Mouse (Mus musculus) lung, adult 18-20 months (tissue): ENCODE data around the gene Aplp2.
A peak's percentile ranks its signal among the peaks of the same experiment; 100 is the strongest.

ENCODE experiments used
- DNase-seq, 2 experiments: peaks; one replicate each; pipeline ENCODE4 v3.0.0; 2022; ENCODE audit warnings: mixed read lengths in 2 of 2

Gene Aplp2

DNA sequence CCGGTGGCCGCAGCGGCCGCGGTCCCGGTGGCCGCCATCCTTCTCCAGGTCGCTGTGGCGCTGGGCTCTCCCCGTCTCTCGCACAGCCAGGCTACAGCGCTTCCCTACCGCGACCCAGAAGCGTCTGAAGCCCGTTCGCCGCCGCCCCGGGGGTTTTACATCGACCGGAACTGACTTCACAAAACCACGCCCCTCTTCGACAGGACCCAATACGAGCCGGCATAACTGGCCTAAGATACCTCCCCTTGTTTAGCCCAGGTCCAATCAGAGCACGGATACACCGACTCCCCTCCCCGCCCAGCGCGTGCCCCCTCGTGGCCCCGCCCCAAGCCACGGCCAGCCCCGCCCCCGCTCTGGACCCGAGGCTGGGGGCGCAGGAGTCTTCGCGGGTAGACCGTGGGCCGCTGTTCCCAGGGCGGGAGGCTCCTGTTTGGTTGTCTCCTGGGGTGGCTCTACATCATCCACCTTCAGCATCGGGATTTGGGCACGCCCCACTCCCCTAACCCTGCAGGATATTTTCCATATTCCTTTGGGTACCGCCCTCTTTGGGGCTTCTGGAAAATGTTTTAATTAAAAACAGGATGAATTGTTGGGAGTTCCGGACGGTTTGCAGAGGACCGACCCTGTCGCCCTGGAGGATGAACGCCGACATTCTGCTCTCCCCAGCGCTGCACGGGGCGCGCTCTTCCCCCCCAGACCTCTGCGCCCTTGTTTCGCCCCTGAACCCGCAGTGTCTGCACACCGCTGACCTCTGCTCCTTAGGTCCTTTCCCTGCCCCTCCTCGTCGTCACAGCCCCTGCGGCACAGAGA, at the start of gene Aplp2:
TSS of gene Aplp2 (minus strand) at position 126 of the 810 bp plus-strand sequence.
- peak; percentile 98 to 99 for DNase-seq

DNA sequence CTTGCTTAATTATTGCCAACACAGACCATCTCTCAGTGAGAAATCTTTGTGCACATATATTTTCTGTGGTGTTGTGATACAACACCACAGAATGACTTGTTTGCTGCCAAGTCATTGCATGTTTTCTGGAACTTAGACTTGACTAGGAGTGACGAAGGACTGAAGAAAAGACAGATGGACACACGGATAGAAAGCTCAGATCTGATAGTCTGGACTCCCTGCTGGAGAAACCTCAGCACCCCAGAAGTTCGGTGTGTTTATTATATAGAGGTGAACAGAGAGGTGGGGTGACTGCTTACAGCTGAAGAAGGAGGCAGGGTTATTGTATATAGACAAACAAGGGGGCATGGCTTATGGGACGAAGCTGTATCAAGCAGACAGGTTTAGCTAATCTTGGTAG, 48.6 kb upstream of the Aplp2 start:
- no peak for DNase-seq

DNA sequence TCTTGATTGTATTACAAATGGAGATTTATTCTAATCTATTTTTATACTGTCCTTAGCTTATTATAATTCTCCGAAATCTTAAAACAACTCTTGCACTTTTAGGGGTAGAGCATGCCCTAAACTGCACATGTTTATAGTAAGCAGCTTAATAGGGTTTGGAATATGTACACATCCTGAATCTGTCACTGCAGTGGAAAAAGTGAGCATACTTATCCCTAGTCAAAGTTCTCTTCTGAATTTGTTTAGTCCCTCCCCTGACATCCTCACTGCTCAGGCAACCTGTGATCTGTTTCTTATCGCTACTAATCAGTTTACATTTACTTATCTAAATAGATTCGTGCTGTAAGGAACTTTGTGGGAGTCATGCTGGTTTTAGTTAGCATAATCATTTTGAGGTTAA, 46.6 kb upstream of the Aplp2 start:
- no peak for DNase-seq

DNA sequence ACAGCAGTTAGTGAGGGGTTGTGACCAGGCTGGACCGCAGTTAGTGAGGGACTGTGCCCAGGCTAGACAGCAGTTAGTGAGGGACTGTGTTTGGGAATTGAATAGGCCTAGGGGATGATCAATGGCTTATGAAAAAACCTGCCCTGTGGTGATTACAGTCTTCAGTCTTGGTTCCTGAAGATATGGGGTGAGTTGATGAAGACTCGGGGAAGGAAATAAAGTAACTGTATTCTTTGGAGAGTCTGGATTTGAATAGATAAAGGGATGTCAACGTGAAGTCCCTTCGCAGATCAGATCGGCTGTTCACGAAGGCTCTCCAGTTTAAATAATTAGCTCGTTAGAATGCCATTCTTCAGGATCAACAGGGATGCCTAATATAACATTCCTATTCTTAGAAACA, 44.3 kb upstream of the Aplp2 start:
- DNase-seq = no peak

DNA sequence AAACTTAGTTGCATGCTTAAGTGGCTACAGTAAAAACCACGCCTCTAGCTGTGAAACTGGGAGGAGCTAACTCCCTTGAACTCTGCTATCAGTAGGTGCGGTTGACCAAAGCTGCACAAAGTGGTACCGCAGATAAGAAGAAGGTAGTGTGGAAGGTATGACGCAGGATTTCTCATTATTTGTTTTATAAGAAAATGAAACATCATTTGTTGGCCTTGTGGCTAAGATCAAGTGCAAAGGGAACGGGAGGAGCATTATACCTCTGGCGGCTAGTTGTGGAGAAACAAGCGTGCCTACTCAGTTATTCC, 43.0 kb upstream of the Aplp2 start:
- peak; percentile 57 to 70 for DNase-seq

DNA sequence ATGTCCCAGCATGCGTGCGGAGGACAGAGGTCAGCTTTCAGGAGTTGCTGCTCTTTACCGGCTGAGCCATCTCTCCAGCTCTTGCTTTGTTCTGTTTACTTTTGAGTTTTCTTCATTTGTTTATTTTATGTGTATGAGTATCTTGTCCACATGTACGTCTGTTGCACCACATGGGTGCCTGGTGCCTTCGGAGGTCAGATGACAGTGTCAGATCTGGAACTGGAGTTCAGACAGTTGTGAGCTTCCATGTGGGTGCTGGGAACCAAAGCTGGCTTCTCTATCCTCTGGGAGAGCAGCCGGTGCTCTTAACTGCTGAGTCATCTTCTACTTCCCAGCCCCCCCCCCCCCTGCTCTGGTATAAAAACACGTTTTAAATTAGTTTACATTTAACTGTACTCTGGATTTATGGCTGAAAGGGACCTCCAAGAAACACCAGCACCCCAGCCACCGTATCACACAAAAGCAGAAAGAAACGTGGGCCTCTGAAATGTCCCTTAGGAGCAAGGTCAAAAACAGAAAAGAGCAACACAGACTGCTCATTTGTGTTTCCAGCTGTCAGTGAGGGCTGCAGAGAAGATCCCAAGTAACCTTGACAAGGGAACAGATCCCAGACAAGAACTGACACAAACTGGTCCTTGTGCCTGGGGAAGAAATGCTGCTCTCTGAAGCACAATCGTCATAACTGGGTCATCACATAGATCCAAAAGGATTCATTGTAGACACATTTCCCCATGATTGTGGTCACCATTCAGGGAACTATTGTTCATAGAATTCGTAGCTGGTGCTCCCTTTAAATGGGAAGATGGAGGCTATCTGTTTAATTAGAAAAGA, 42.5 kb upstream of the Aplp2 start:
- no peak for DNase-seq

DNA sequence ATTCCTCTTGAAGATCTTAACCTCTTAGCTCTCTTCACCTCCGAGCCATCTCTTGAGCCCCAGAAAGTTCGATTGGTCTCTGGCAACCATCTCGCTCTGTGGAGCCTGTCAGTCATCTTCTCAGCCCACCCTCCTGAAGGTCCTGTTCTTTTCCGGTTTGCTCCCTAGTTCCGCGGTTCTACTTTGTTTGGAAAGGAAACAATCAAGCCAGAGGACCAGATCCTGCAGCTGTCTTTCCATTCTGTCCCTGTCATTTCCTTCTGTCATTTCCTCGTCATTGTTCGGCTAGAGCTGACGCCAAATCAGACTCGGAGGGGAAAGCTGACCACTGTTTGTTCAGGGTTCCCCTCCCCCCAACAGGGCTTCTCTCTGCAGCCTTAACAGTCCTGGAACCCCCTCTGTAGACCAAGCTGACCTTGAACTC, 41.7 kb upstream of the Aplp2 start:
- peak; percentile 57 to 71 for DNase-seq

DNA sequence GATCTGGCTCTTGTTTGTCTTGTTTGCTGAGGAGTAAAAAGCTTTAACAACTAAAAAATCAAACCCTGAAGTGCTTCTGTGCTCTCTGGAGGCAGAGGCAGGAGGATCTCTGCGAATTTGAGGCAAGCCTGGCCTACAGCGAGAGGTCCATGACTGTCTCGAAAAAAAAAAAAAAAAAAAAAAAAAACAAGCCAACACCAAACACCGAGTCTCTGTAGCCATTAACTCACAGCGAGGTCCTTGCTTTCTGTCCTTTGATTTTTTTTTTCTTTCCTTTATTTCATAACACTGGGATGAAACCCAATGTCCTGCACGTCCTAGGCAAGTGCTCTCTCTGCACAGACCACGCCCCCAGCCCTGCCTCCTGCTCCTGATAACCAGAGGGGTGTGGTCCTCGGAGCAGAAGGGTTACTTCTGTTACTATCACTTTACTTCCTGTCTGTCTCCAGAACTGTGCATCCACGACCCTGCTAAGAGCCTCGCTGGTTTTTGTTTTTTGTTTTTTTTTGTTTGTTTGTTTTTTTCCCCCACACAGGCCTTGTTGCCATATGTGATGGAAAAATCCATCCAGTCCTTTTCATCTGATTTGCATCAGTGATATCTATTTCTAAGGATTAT, 40.7 kb upstream of the Aplp2 start:
- DNase-seq = peak; percentile 72 to 79

DNA sequence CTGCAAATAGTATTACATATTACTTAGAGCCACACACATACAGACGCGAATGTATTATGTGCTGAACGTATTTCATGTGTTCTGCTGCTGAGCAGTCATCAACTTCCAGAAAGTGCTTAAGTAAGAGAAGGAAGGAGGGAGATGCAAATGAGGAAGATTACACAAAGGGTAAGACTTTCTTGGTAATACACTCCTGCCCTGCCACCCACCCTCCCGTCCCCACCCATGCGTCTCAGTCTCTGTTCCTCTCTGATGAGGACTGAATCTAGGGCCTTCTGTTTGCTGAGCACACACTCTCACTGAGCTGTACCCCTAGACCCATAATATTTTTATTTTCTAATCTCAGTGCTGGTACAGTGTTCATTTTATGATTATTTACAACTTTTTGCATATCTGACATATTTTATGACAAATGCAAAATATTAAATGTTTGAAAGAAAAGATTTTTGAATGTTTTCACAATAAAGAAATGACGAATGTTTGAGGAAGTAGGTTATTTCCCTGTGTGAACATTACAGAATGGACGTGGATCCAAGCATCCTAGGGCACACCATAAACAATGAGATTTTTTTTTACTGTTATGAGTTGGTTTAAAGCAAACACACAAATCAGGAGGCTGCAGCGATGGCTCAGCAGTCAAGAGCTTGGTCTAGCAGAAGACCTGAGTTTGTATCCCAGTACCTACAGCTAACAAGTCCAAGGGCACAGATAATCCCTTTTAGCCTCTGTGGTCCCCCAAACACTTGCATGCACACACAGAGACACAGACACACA, 36.0 kb upstream of the Aplp2 start:
- DNase-seq = no peak

DNA sequence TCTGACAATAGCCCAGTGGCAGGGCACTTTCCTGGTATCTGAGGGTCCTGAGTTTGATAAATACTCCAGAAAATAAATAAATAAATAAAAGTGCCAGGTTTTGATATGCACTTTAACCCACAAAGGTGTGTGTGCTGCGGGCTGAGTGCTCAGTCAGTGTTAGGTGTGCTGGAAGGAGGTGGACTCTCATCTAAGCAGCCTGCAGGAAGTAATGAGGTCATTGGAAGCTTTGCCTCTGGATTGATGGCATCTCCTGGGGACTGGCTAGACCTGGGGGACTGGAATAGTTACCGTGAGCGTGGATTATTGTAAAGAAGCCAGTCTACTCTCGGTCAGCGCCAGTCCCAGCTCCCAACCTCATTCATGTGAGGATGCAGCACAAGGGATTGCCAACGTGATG, 34.8 kb upstream of the Aplp2 start:
- no peak for DNase-seq

DNA sequence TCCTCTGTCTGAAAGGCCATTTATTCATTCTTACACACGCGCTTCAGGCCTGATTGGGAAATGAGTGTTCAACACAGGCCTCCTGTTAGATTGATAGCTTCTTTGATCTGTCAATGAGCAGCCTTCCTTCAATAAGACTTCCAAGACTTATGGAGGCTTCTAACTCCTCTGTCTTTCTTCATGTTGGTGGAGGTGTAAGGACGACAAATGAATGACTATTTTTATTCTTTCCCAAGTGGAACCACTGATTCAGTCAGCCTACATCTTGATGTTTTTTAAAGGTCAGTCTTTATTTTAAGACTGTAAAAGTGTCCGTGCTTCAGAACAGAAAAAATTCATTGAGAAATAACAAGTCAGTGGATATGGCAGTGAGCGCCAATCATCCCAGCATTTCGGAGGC, 33.4 kb upstream of the Aplp2 start:
- no peak for DNase-seq

DNA sequence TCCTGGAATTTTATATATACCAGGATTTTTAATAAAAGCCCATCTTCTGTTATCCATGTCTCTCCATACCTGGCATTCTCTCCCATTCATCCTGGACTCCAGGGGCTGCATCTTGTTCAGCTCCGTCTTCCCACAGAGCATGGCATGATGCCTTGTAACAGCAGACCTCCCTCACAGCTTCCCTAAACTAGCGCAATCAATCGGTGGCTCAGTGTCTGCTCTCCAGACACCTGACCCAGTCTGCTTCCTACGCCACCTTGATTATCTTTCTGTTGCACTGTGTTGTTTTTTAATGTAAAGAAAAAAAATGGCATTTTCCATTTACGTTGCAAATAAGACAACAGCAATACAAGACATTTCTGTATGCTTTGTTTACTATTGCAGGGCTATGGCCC, 32.3 kb upstream of the Aplp2 start:
- DNase-seq = no peak

DNA sequence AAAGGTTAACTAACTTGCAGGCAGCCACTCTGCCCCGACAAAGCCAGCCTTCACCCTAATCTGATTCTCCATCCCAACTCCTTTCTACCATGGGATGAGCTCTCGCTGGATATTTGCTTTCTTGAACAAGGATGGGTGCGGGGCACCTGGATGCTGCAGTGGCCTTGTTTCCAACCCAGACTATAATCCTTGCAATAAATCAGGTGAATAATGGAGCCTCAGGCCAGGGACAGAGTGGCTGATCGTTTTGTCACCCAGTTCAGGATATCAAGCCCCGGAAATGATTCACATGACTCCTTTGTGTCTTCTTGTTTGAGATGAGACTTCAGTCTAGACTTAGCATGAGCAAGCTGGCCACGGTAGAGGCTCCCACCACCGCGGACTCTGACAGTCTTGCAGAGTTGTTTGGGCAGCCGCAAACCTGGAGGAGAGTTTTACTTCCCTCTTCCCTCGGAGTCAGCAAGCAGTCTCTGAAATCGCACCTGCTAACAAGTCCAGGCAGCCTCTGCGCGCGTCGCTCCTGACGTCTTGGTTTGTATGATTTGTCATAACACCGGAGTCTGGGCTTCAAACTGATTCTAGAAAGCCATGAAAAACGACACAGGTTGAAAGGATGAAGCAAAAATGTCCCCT, 31.8 kb upstream of the Aplp2 start:
- DNase-seq = no peak

DNA sequence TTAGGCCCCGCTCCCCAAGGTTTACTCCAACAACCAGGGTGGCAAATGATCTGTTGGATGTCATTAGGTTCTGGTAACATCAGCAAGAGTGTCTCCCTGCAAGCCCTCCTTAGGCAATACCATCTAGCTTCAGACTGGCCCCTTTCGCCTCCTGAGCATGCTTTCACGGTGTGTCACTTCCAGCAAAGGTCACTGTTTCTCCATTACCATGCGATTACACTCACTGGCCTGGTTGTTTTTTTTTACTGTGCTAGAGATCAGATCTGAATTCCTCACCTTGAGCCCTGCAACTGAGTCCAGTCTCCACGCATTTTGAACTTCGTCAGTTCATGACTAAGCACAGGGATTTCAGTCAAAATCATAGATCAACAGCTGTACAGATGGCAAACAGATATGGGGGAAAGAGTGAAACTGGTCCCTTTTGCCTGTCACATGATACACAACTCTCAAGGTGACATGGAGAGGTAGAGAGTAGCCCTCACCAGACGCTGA, 29.6 kb upstream of the Aplp2 start:
- no peak for DNase-seq

DNA sequence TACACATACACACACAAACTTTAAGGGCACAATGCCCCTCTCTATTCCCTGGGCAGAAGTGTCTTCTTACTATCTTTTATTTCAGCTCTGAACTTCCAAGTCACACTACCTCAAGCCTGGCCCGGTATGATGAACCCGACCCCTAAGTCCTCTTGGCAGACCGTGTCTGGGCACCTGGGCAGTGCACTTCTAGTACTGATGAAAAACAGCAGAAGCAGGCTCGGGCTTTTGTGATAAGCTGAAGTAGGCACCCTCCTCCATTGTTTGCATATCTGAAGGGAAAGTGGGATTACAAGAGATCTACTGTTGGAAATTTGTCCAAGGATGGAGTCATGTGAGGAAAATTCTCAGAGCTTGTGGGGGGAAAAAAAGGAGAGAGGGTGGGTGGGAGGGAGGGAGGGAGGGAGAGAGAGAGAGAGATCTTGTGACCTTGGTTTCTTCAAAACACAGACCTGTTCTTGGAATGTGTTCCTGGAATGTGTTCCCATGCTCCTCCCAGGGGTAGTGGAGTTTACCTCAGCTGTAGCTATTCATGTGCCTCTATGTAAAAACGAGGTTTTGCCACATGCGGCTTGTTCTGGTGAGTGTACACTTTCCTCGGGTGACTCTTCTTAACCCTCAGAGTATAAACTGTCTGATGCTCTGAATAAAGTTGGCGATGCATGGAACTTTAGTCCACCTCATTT, 29.1 kb upstream of the Aplp2 start:
- peak; percentile 33 to 61 for DNase-seq

DNA sequence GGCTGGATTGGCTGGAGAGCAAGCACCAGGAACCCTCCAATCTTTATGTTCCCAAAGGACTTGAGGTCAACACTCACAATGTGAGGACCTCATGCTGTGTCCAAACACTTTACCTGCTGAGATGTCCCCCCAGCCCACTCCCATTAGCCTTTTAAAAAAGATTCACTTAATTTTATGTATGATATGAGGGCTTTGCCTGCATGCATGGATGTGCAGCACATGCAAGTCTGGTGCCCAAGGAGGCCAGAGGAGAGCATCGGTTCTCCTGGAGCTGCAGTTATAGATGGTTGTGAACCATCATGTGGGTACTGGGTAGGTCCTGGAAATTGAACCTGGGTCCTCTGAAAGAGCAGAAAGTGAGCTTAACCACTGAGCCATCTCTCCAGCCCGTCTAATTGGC, 27.9 kb upstream of the Aplp2 start:
- DNase-seq = no peak

DNA sequence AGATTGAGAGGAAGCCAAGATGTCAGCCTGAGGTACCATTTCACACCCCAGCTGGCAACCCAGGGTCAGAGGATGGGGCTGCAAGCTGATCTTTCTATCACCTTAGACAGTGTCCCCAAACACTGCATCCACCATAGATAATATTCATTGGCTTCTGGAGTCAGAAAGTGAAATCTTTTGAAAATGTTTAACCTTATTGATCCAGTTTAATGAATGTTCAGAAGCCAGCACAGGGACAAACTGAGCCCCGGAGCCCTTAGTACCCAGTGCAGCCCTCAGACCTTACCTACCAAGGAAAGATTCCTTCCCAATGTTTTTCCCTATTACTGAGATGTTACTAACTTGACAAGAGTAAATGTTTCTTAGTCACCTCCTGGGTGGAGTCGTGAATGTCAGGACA, 26.9 kb upstream of the Aplp2 start:
- no peak for DNase-seq

DNA sequence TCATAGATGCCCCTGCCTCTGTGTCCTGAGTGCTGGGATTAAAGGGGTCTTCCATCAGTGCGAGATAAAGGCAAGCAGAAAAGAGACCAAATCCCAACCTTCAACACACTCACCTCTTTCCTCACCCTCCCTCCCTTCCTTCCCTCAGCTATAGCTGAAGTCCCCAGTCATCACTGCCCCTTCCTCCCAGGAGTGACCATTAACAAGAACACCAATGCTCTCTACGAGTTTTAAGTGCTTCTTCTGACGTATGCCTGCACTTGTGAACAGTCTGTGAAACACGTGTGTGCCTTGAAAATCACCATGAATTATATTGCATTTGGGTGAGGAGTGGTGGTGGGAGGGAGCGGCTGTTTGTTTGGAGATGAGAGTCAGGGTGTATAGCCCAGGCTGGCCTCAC, 24.5 kb upstream of the Aplp2 start:
- DNase-seq = no peak

DNA sequence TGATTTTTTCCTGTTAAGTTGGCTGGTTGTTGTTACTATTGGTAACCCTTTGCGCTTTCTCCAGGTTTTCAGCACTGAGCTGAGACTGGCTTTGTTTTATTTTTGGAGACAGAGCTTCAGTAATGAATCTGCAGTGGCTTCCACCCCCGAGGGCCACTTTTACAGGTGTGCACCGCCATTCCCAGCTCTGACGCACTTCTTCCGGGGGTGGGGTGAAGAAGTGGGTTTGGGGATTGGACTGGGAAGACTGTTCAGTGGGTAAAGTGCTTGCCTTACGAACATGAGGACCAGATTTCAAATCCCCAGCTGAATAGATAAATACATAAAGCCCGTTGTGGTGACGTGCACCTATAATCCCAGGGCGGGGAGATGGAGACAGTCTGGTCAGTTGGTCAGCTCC, 23.9 kb upstream of the Aplp2 start:
- DNase-seq = no peak

DNA sequence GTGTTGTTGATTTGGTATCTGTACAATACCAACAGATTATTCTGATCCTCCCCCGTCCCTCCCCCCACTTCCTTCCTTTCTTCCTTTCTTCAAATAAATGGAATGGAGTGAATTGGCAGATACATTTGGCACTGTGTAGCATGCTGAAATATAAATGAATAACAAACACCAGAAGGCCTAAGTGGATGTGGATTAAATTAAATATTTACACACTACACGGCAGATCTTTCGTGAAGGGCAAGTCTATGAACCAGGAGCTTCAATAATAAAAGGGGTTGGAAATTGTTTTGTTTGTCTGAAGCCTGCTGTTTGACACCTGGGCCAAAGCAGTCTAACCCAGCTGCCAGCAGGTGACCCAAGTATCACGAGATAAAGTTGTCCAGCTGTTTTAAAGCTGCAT, 23.4 kb upstream of the Aplp2 start:
- DNase-seq = no peak

DNA sequence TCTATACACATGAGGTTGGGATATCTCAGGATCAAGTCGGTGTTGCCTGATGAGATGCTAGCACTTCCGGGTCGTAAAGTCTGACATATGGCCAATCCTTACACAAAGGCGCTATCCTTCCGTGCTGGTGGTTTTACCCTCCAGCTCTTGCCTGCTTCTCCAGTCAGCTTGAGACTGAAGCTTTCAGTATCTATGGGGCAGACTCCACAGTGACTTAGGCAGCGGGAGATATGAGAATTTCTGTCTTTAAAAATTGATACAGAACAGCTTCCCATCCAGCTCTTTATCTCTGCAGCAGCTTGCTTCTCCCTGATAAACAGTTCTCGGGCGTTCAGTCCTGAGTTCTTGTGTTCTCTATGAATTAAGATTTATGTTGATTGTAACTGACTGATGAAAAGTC, 14.9 kb upstream of the Aplp2 start:
- DNase-seq = no peak

DNA sequence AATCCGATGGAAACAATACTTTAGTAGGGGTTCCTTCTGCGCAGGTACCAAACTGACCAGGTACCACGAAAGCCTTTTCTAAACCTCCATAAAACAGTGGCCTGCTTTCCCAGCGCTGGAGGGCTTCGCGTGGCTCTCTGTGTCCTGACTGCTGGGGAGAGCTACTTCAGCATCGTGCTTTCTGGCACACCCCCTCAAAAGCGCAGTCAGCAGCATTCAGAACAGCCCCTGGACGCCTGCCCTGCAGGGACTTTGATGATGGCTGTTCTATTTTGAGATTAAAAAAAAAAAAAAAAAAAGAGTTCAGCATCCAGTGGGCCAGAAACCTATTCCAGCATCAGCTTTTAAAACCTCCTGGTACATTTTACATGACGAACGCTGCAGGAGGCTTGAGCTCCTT, 14.2 kb upstream of the Aplp2 start:
- DNase-seq = no peak
